Mouse (Mus musculus): Measurements from ENCODE around the gene Polr2b. TPM values are rescaled to one million over a fixed set of nuclear protein-coding genes. Genes with fewer than 3 reads are reported as not detected.

Polr2b gene
- polyA plus RNA-seq, 1 experiment from 2014 or later: 94.3 TPM

DNA sequence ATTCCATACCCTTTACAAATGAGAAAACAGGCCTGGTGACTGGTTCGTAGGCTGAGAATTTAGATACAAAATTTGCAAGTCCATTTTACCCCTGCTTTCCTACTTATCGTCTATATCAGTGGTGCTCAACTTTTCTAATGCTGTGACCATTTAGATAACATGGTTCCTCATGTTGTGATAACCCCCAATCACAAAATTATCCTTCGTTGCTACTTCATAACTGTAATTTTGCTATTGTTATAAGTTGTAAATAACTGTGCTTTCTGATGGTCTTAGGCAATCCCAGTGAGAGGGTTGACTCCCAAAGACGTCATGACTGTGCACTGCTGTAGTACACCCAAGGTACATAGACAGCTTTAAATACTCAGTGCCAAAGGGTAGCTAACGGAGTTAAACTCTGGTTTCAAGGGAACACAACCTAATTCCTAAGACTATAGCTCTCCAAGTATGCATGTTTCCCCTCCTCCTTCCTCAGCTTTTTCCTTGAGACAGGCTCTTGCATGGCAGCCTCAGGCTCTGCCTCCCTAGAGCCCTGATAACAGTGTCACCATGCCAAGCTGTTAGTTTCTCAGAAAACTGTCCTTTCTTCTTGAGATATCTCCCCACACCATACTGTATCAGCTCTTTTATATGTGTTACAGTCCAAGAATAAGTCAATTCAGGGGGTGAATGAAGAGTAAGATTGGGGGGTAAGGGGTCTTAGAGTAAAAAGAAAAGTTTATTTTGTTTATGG lies 2.0 kb upstream of the Polr2b start:
- 83% methylated on average over 5 of the region's 5 CpGs for WGBS
- Histone ChIP-seq H3K36me3 (replicated peaks) (peaks cover 57% of the 10 kb centered on the region), H3K9me3 (no peaks in the 10 kb centered on the region), H3K27ac (replicated peaks) (no peak overlapping the region), H3K4me3 (peak overlapping the region; percentile 71), H3K4me1 (peaks cover 30% of the 10 kb centered on the region), H3K27me3 (replicated peaks; ENCODE audit: low read depth, poor library complexity, severe bottlenecking) (no peaks in the 10 kb centered on the region)
- DNase-seq (ENCODE audit: low spot score): no peak

DNA sequence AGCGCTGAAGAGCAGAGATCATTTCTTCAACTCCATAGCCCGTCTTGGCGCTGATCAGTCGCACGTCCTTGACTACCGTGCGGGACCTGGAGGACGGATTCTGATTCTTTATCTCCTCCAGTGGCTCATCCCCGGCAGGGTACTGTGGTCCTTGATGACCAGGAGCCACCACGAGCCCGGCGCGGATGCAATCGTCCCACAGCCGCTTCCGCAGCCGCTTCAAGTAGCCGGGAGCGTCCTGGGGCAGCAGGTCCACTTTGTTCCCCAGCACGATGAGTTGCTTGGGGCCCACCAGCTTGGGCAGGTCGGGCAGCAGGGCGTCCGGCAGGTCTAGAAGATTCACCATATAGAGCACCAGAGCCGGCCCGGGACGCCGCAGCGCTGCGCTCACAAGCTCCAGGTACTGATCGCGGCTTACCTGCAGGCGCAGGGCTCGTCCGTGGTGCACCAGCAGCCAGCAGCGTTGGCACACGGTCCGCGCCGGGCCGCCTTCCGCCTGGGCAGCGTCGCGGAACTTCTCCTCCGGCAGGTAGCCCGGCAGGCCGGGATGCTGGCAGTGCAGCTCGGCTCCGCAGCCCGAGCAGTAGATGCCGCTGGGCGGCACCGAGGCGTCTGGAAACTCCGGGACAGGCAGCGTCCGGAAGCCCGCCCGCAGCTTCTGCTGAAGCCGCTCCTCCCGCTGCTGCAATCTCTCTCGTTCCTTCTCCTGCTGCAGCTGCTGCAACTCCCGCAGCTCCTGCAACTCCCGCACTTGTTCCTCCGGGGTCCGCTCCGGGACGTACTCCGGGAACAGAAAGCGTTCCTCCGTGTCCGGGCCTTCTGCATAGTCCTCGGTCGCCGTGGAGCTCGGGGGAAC lies 668 bp upstream of the Polr2b start:
- Histone ChIP-seq H3K4me1 (peaks cover 30% of the 10 kb centered on the region), H3K9me3 (no peaks in the 10 kb centered on the region), H3K27ac (replicated peaks) (peak overlapping the region; percentile 93), H3K27me3 (replicated peaks; ENCODE audit: low read depth, poor library complexity, severe bottlenecking) (no peaks in the 10 kb centered on the region), H3K36me3 (replicated peaks) (peaks cover 57% of the 10 kb centered on the region), H3K4me3 (peak overlapping the region; percentile 71)
- no peak for DNase-seq (ENCODE audit: low spot score)
- WGBS: under 1% methylated on average over 76 of the region's 76 CpGs

- H3K36me3 ChIP-seq (replicated peaks): peaks cover 74% of the 10 kb centered on the region
These were observed 4.3 kb downstream of the Polr2b start for GRCm38 (mm10) chr5:77314206-77314605.

DNA sequence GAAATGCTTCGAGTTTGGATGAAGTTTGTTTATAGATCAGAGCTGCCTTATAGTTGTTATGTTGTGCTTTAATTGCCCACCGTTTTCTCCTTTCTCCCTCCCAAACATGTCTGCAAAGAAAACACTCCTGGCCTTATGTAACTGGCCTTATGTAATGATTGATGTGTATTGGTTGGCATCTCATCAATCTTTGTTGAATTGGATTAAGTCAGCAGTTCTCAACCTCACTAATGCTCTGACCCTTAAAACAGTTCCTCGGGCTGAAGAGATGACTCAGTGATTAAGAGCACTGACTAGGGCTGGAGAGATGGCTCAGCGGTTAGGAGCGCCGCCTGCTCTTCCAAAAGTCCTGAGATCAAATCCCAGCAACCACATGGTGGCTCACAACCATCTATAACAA lies 5.0 kb downstream of the Polr2b start:
- DNase-seq (ENCODE audit: low spot score): no peak
- WGBS: 92% methylated on average over 6 of the region's 6 CpGs
- Histone ChIP-seq H3K27me3 (replicated peaks; ENCODE audit: low read depth, poor library complexity, severe bottlenecking) (no peaks in the 10 kb centered on the region), H3K4me1 (peaks cover 13% of the 10 kb centered on the region), H3K4me3 (no peak overlapping the region), H3K36me3 (replicated peaks) (peaks cover 79% of the 10 kb centered on the region), H3K27ac (replicated peaks) (no peak overlapping the region), H3K9me3 (no peaks in the 10 kb centered on the region)

More at GRCm38 (mm10) chr5:77314206-77314605, 4.3 kb downstream of the Polr2b start:
- no peaks in the 10 kb centered on the region for H3K9me3 ChIP-seq
- WGBS: 94% methylated on average over 4 of the region's 4 CpGs
- no peak overlapping the region for H3K4me3 ChIP-seq
- no peak overlapping the region for H3K27ac ChIP-seq (replicated peaks)
- H3K4me1 ChIP-seq: peaks cover 13% of the 10 kb centered on the region
- no peaks in the 10 kb centered on the region for H3K27me3 ChIP-seq (replicated peaks; ENCODE audit: low read depth, poor library complexity, severe bottlenecking)
- DNase-seq (ENCODE audit: low spot score): no peak

DNA sequence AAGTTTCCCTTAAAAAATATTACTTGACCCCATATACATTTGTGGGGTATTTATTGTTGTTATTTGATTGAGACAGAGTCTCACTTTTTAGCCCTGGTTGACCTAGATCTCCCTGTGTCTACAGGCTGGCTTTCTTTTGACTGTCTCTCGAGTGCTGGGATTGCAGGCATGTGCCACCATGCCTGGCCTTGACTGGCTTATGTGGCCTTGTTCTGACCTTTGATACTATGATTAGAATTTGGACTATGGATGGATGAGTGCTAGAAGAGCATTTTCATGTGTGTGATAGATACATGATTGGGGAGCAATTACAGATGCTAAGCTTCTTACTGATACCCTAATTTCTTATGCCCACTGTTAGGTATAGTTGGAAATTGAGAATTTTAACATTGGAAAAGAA lies 15.0 kb downstream of the Polr2b start:
- Histone ChIP-seq H3K4me3 (no peak overlapping the region), H3K36me3 (replicated peaks) (peaks cover 99% of the 10 kb centered on the region), H3K9me3 (no peaks in the 10 kb centered on the region), H3K4me1 (no peaks in the 10 kb centered on the region), H3K27ac (replicated peaks) (no peak overlapping the region), H3K27me3 (replicated peaks; ENCODE audit: low read depth, poor library complexity, severe bottlenecking) (no peaks in the 10 kb centered on the region)
- no peak for DNase-seq (ENCODE audit: low spot score)
- WGBS: 89% methylated on average over 1 of the region's 1 CpGs

DNA sequence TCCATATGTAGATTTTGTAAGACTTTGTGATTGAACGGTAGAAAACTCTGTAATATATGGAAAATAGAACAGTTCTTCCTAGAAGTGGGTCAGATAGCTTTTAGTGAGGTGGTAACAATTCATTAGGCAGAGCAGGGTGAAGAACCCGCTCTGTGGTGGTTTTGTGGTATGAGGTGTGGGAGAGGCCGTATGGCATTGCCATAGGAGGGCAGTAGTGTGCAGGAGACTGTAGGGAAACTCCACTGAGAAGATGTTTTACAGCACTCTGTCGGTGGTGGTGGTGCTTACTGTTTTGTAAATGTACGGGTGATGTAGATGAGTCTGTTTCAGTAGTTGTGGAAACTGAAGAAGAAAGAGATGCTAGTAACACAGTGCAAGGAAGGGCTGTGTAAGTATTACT lies 20.2 kb downstream of the Polr2b start:
- 79% methylated on average over 5 of the region's 5 CpGs for WGBS
- Histone ChIP-seq H3K9me3 (no peaks in the 10 kb centered on the region), H3K36me3 (replicated peaks) (peaks cover 99% of the 10 kb centered on the region)

DNA sequence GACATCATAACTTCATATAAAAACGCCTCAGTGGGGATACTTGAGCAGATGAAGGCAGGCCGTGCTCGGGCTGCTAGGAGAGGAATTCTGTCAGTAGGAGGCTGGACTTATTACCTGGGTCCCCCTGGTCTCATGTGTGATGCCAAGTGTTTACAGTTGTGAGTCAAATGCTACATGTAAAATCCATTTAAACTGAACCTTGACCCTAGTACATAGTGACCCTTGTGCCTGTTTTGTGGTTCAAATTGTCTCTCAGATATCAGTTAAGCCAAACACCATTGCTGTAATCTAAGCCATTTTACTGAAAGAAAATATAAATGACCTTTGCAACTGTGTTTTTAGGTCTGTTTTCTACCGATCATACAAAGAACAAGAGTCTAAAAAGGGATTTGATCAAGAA lies 30.1 kb downstream of the Polr2b start:
- Histone ChIP-seq H3K9me3 (no peaks in the 10 kb centered on the region), H3K27ac (replicated peaks) (no peak overlapping the region), H3K27me3 (replicated peaks; ENCODE audit: low read depth, poor library complexity, severe bottlenecking) (no peaks in the 10 kb centered on the region), H3K36me3 (replicated peaks) (peaks cover 100% of the 10 kb centered on the region), H3K4me1 (no peaks in the 10 kb centered on the region), H3K4me3 (no peak overlapping the region)
- DNase-seq (ENCODE audit: low spot score): no peak
- WGBS: 88% methylated on average over 4 of the region's 4 CpGs

More for the DNA sequence above, 20.2 kb downstream of the Polr2b start:
- H3K27me3 ChIP-seq (replicated peaks; ENCODE audit: low read depth, poor library complexity, severe bottlenecking): no peaks in the 10 kb centered on the region
- no peak overlapping the region for H3K4me3 ChIP-seq
- DNase-seq (ENCODE audit: low spot score): no peak
- H3K4me1 ChIP-seq: no peaks in the 10 kb centered on the region
- no peak overlapping the region for H3K27ac ChIP-seq (replicated peaks)

GRCm38 (mm10) chr5:77348901-77349300 lies 39.0 kb downstream of the Polr2b start:
- H3K4me3 ChIP-seq: no peak overlapping the region
- no peak for DNase-seq (ENCODE audit: low spot score)
- no peaks in the 10 kb centered on the region for H3K27me3 ChIP-seq (replicated peaks; ENCODE audit: low read depth, poor library complexity, severe bottlenecking)
- peaks cover 70% of the 10 kb centered on the region for H3K36me3 ChIP-seq (replicated peaks)
- no peak overlapping the region for H3K27ac ChIP-seq (replicated peaks)
- no peaks in the 10 kb centered on the region for H3K9me3 ChIP-seq
- WGBS: 97% methylated on average over 8 of the region's 8 CpGs
- H3K4me1 ChIP-seq: no peaks in the 10 kb centered on the region; the same call in 1 of the 2 replicates

- DNase-seq (ENCODE audit: low spot score): no peak
- Histone ChIP-seq H3K9me3 (no peaks in the 10 kb centered on the region), H3K27ac (replicated peaks) (no peak overlapping the region), H3K4me3 (no peak overlapping the region), H3K36me3 (replicated peaks) (peaks cover 58% of the 10 kb centered on the region), H3K4me1 (peaks cover 7% of the 10 kb centered on the region), H3K27me3 (replicated peaks; ENCODE audit: low read depth, poor library complexity, severe bottlenecking) (peaks cover 3% of the 10 kb centered on the region)
- WGBS: 90% methylated on average over 15 of the region's 15 CpGs
These were observed 40.2 kb downstream of the Polr2b start for GRCm38 (mm10) chr5:77349971-77350658.

GRCm38 (mm10) chr5:77351691-77352090 lies 41.7 kb downstream of the Polr2b start:
- WGBS: 83% methylated on average over 9 of the region's 9 CpGs
- DNase-seq (ENCODE audit: low spot score): no peak
- no peaks in the 10 kb centered on the region for H3K9me3 ChIP-seq
- H3K4me3 ChIP-seq: no peak overlapping the region
- H3K36me3 ChIP-seq (replicated peaks): peaks cover 42% of the 10 kb centered on the region
- peaks cover 12% of the 10 kb centered on the region for H3K27me3 ChIP-seq (replicated peaks; ENCODE audit: low read depth, poor library complexity, severe bottlenecking)
- H3K27ac ChIP-seq (replicated peaks): no peak overlapping the region
- H3K4me1 ChIP-seq: peaks cover 20% of the 10 kb centered on the region

DNA sequence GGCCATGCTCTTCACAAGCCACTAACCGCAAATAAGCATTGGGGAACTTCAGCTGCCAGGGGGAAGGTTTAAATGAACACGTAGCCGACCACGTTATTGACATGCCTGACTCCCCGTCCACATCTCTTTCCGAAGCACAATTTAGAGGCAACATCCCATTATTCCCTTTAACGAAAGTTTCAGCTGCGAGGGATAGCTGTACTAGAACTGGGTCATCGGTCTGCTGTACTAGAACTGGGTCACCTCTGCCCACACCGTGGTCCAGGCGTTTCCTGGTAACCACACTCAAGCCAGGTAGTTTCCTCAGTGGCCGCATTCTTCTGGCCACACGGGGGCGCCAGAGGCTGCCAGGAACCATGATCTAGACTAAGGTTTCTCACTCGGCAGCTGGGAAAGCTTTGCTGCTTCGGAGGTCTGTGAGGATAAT lies 44.4 kb downstream of the Polr2b start:
- H3K27ac ChIP-seq (replicated peaks): no peak overlapping the region
- H3K4me1 ChIP-seq: peaks cover 35% of the 10 kb centered on the region
- H3K27me3 ChIP-seq (replicated peaks; ENCODE audit: low read depth, poor library complexity, severe bottlenecking): peaks cover 12% of the 10 kb centered on the region
- peak overlapping the region; percentile 41 for H3K4me3 ChIP-seq
- H3K9me3 ChIP-seq: no peaks in the 10 kb centered on the region
- H3K36me3 ChIP-seq (replicated peaks): peaks cover 16% of the 10 kb centered on the region
- WGBS: 10% methylated on average over 16 of the region's 16 CpGs
- DNase-seq (ENCODE audit: low spot score): peak; percentile 90
